Mouse (Mus musculus) G1E (cell line): ENCODE results near the gene Mfrp. TPM values are rescaled to one million over a fixed set of nuclear protein-coding genes. Genes with fewer than 3 reads are reported as not detected.

Experiments used
- ATAC-seq: 2 replicates; pipeline ENCODE4 v1.8.0; 2016; ENCODE audit warnings: mild to moderate bottlenecking; ENCODE audit not compliant: insufficient number of reproducible peaks, poor library complexity, low FRiP score, severe bottlenecking; ENCODE audit errors: extremely low read depth
- DNase-seq: peaks from one replicate; pipeline ENCODE4 v3.0.0; 2012; ENCODE audit warnings: low spot score
- H3K27me3 ChIP-seq: 2 replicates; pipeline ENCODE4 v1.6.1; 2012; ENCODE audit warnings: mild to moderate bottlenecking, low read length, inconsistent platforms; ENCODE audit not compliant: insufficient read depth
- H3K36me3 ChIP-seq: replicated peaks from 2 replicates; pipeline ENCODE3; 2012; ENCODE audit warnings: mild to moderate bottlenecking, inconsistent platforms
- H3K4me1 ChIP-seq: 2 replicates; pipeline ENCODE4 v1.6.1; 2012; ENCODE audit warnings: low read depth, low read length, inconsistent platforms, mixed read lengths; ENCODE audit not compliant: insufficient read depth
- H3K4me3 ChIP-seq: 2 replicates; pipeline ENCODE4 v1.5.1; 2012; ENCODE audit warnings: low read depth, mild to moderate bottlenecking, inconsistent platforms, low read length, moderate library complexity, mixed read lengths
- H3K9me3 ChIP-seq: replicated peaks from 2 replicates; pipeline ENCODE4 v1.6.1; 2012; ENCODE audit warnings: inconsistent platforms
- CTCF ChIP-seq: IDR thresholded peaks from 2 replicates; pipeline ENCODE4 v1.5.1; 2012; ENCODE audit warnings: low read depth, low read length, inconsistent platforms, mixed read lengths
- GATA1 ChIP-seq: IDR thresholded peaks from 2 replicates; pipeline ENCODE4 v1.6.1; 2012; ENCODE audit warnings: borderline replicate concordance, low read length, inconsistent platforms, mixed read lengths
- GATA2 ChIP-seq: IDR thresholded peaks from 2 replicates; pipeline ENCODE4 v1.6.1; 2012; ENCODE audit warnings: low read depth, low read length, inconsistent platforms, borderline replicate concordance
- POLR2AphosphoS5 ChIP-seq: IDR thresholded peaks from 2 replicates; pipeline ENCODE4 v1.6.1; 2012; ENCODE audit warnings: low read depth, low read length, inconsistent platforms; ENCODE audit not compliant: insufficient replicate concordance
- TAL1 ChIP-seq: conservative IDR thresholded peaks from 2 replicates; pipeline ENCODE4 v1.6.1; 2012; ENCODE audit warnings: low read depth, low read length, inconsistent platforms, mixed read lengths
- polyA plus RNA-seq: library from polyadenylated mRNA; stranded (reverse); fragments of >175 nt; gene quantifications from 2 replicates; pipeline ENCODE4 v1.2.3, GENCODE M21; 2012
- total RNA-seq, 2 experiments: library from RNA; stranded (forward) in 1 of 2; stranded (reverse) in 1 of 2; fragments of 200-1000 nt in 1 of 2; fragments of >200 nt in 1 of 2; fragmentation: Nextera tagmentation in 1 of 2; gene quantifications; 2 replicates each; pipeline ENCODE4 v1.2.3; 2014 to 2017

The Mfrp gene
- total and polyA plus RNA-seq, 3 experiments = not detected

DNA sequence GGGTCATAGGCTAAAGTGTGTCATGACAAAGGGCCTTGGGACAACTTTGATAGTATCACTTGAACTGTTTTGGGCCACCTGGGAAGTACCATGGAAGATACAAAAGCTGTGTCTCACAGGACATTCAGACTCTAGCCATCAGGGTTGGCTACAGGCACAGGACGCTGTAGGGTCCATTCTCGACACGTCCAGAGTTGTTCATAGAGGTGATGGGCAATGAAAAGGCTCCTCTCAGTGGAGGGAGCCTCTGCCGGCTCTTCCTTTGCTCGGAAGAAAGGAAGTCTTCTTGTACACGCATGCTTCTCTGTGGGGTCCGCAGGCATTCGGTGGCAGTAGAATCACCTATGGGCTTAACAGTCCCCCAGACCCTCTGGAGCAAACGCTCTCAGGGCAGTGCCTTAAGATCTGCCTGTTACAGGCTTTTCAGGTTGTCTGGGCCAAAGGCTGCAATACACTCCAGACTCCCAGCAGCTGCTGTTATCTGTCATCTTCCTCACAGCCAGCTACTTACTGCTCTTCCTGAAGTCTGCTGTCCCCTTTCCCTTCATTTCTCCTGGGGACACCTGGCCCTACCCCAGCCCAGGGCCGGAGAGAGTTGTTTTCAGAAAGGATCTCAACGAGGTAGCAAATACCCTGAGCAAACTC lies 24.1 kb upstream of the Mfrp start:
- TF ChIP-seq GATA2 (no peak), CTCF (no peak), POLR2AphosphoS5 (no peak), TAL1 (no peak), GATA1 (no peak)
- H3K9me3 ChIP-seq = no peaks in the 10 kb centered on the region
- ATAC-seq (no peak), DNase-seq (no peak)
- peaks cover 8% of the 10 kb centered on the region for H3K36me3 ChIP-seq
- no peak overlapping the region for H3K4me3 ChIP-seq
- H3K27me3 ChIP-seq = peaks cover 10% of the 10 kb centered on the region
- H3K4me1 ChIP-seq = peaks cover 22% of the 10 kb centered on the region

DNA sequence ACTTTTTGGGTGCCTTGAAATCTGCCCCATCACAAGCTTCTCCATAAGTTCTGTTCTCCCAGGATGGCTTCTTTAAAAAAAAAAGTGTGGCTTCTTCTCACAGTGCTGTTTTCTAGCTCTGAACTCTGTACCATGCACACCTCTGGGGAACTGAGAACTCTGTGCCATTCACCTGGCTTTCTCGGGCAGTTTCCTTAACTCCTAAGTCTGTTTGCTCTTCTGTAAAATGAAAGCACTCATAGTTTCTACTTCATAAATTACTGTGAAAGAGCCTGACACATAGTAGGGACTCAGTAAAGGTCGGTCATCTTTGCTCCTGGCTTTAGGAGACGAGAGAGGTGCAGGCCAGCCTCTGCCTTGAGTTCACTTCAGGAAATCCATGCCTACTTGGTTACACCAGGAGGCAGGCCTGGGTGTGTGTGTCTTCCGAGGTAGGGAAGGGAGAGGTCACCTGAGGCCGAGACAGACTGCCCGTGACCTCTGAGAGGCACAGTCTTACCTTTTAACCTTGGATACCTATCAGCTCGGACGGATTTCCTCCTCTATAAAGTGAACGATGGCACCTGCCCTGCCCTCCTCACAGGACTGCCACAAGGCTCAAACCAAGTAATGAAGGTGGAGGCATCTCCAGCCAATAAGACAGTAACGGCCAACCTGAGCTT lies 23.3 kb upstream of the Mfrp start:
- DNase-seq (no peak), ATAC-seq (no peak)
- Histone ChIP-seq H3K36me3 (peaks cover 8% of the 10 kb centered on the region), H3K27me3 (peaks cover 9% of the 10 kb centered on the region), H3K4me3 (no peak overlapping the region), H3K9me3 (no peaks in the 10 kb centered on the region), H3K4me1 (peaks cover 22% of the 10 kb centered on the region)
- TF ChIP-seq CTCF (no peak), POLR2AphosphoS5 (no peak), GATA1 (no peak), GATA2 (no peak), TAL1 (no peak)

DNA sequence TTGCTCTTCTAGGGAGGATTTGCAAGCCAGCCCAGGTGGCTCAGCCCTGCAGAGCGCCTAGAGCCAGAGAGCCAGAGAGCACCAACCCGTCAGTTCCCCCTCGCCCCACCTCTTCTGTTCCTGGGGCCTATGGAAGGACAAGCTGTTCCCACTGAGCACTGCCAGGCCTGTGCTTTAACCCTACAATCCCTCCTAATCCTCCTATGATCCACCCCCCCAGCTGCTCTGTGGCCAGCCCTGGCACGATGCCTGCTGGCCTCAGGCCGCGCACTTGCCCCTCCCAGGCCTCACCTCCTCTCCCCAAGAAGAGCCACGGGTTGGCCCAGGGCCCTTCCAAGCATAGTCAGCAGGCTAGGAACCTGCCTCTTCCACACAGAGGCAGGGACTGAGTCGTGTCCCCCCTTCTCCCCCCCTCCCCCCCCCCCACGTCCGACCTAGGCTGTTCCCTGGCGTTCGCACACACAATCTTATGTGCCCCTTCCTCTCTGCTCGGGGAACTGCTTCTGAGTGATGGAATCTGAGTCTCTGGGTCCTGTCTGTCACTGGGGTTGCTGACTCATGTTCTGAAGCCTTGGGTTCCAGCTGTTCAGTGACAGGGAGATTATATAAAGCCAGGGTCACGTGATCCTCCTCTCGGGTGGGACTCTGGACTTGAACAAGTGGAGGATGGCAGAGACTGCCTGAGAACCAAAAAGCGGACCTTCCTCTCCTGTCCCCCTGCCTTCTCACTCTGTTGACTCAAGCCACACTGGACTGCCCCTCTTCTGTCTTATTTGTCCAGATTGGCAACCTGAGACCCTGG lies 22.4 kb upstream of the Mfrp start:
- TF ChIP-seq TAL1 (no peak), GATA2 (no peak), GATA1 (no peak)
- DNase-seq (no peak), ATAC-seq (peak; percentile 24; the same call in 1 of the 2 replicates)
- peaks cover 26% of the 10 kb centered on the region for H3K4me1 ChIP-seq
- peaks cover 10% of the 10 kb centered on the region for H3K36me3 ChIP-seq
- H3K9me3 ChIP-seq = no peaks in the 10 kb centered on the region
- H3K27me3 ChIP-seq = peaks cover 15% of the 10 kb centered on the region
- H3K4me3 ChIP-seq = no peak overlapping the region

DNA sequence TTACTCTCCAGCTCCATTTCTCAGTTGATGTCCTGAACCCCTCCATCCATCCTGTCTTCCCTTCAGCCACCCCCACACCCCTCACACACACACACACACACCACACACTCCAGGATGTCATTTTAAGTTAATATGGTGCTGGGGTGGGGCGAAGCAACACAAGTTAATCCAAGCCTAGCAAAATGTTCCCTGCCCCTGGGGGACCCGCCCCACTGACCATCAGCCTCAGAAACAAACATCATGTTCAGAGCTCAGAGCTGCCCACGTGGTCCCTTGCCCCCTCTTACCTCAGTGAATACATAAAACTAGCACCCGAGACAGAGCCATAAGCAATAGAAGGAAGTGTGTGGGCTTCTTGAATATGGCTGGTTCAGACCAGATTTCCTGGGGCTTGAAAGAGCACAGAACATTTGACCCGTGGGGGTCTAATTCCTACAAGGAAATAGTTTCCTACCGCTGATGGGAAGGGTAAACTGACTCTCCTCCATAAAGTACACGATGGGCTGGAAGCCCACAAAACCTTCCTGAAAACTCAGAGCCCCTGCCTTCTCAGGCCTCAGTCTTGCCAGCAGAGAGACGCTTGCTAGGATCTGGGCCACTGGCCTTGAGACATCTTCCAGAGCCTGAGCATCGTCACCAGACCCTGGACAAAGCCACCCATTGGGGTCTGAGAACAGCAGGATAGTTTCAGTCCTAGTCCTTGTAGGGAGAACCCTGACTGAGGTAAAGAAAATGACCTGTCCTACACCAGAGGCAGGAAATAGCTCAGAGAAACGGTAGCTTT lies 21.3 kb upstream of the Mfrp start:
- H3K9me3 ChIP-seq = no peaks in the 10 kb centered on the region
- H3K4me3 ChIP-seq = no peak overlapping the region
- TF ChIP-seq GATA1 (no peak), POLR2AphosphoS5 (no peak), TAL1 (no peak), CTCF (no peak), GATA2 (no peak)

DNA sequence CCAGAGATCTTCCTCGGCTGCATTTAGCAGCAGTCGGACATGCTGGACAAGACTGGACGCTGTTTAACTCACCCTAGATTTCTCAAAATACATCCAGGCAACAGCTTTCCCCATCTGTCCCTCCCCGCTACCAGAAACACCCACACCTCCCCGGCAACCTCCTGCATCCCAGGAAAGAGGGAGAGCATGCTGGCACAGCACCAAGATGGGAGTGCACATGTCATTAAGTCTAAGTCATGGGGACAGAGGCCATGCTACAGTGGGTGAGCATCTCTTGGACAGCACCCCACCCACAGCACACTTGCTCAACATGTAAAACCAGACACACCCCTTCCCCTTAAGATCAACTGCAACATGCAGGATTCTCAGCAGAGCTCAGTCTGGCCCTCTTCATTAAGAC lies 20.6 kb upstream of the Mfrp start:
- TF ChIP-seq TAL1 (no peak), POLR2AphosphoS5 (no peak), CTCF (no peak), GATA1 (no peak), GATA2 (no peak)
- Histone ChIP-seq H3K9me3 (no peaks in the 10 kb centered on the region), H3K27me3 (peaks cover 25% of the 10 kb centered on the region), H3K4me1 (peaks cover 42% of the 10 kb centered on the region), H3K4me3 (no peak overlapping the region), H3K36me3 (peaks cover 8% of the 10 kb centered on the region)
- no peak for DNase-seq
- no peak for ATAC-seq

More for the DNA sequence above, 21.3 kb upstream of the Mfrp start:
- no peak for DNase-seq
- Histone ChIP-seq H3K27me3 (peaks cover 19% of the 10 kb centered on the region), H3K36me3 (peaks cover 10% of the 10 kb centered on the region), H3K4me1 (peaks cover 36% of the 10 kb centered on the region)
- ATAC-seq = no peak
